ENCODE assay signal across 12 mouse cellular contexts in the genomic region with DNA sequence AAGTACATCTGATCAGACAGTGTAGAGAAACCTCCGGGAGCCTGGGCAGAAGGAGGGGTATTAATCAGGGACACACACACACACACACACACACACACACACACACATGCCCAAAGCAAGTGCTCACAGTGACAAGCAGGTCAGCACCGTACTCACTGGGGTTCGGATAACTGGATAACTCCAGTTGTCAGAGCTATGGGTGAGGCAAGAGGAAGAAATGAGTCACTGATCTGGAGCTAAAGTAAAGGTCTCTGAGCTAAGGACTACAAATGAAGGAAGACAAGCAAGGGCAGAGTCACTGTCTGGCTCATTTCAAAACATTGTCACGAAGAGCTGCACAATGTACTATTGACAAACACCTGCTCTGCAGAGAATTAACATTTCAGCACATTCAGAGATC.
DNase-seq lines count a peak whose midpoint lies in the region; ATAC-seq and TF ChIP-seq lines count a peak whose summit lies in the region.
"Had no signal": no experiment of that assay in that cellular context is flagged by ENCODE, and none has a peak within 500 bp of the region (broad histone marks: within the 10 kb centered on the region; RNA-seq: fewer than 3 reads in every experiment).

No protein-coding gene starts in this region.

- H3K36me3 ChIP-seq in lung, postnatal 0 days (ENCODE audit: insufficient read depth, low read length): no peaks in the 10 kb centered on the region
- H3K36me3 ChIP-seq in heart, embryonic 14.5 days (ENCODE audit: control insufficient read depth, insufficient read depth, low read length): no peaks in the 10 kb centered on the region
- no peaks in the 10 kb centered on the region for H3K36me3 ChIP-seq in myocyte (ENCODE audit: control insufficient read depth, insufficient read depth)
- H3K36me3 ChIP-seq: liver, embryonic 13.5 days had no signal

- TF ChIP-seq CTCF in lung, postnatal 0 days (IDR thresholded peaks at IDR 0.05): no peak
- TF ChIP-seq CTCF in gastrocnemius, adult 2 months (IDR thresholded peaks at IDR 0.05): no peak

- no peak overlapping the region for H3K4me3 ChIP-seq in lung, postnatal 0 days (ENCODE audit: low read depth, low read length)
- H3K4me3 ChIP-seq in heart, embryonic 14.5 days (ENCODE audit: control insufficient read depth in 1 of 2, insufficient read depth in 1 of 2, low read depth in 1 of 2, low read length in 2 of 2): no peak overlapping the region
- H3K4me3 ChIP-seq in myocyte: no peak overlapping the region
- no peak overlapping the region for H3K4me3 ChIP-seq in gastrocnemius, adult 2 months
- H3K4me3 ChIP-seq: forebrain, embryonic 13.5 days; liver, embryonic 13.5 days had no signal

- no peaks in the 10 kb centered on the region for H3K79me2 ChIP-seq in myocyte (ENCODE audit: control insufficient read depth, insufficient read depth)

- H3K4me1 ChIP-seq in lung, postnatal 0 days (ENCODE audit: insufficient read depth, low read depth, low read length): no peaks in the 10 kb centered on the region
- no peaks in the 10 kb centered on the region for H3K4me1 ChIP-seq in heart, embryonic 14.5 days (ENCODE audit: control insufficient read depth in 2 of 2, insufficient read depth in 2 of 2, low read length in 2 of 2)
- H3K4me1 ChIP-seq: forebrain, embryonic 13.5 days; liver, embryonic 13.5 days had no signal

- no peaks in the 10 kb centered on the region for H3K9me3 ChIP-seq in lung, postnatal 0 days (ENCODE audit: low read length)
- H3K9me3 ChIP-seq in heart, embryonic 14.5 days (ENCODE audit: control insufficient read depth, low read length): no peaks in the 10 kb centered on the region
- H3K9me3 ChIP-seq: forebrain, embryonic 13.5 days; liver, embryonic 13.5 days had no signal

- 58% methylated on average over 4 of the region's 4 CpGs for WGBS in lung, postnatal 0 days
- WGBS in heart, embryonic 14.5 days: 31% methylated on average over 4 of the region's 4 CpGs

- TF ChIP-seq POLR2A in myocyte (IDR thresholded peaks at IDR 0.05; ENCODE audit: insufficient read length, low read depth): peak; percentile 16

- peak; percentile 44 for ATAC-seq in lung, postnatal 0 days
- peak; percentile 78 for ATAC-seq in heart, embryonic 14.5 days (ENCODE audit: insufficient number of reproducible peaks, insufficient read depth, low FRiP score, low read depth)
- no peak for ATAC-seq in erythroid progenitor cell, adult 5-6 weeks (replicated peaks; ENCODE audit: low FRiP score, poor library complexity, severe bottlenecking)
- ATAC-seq: forebrain, embryonic 13.5 days had no signal

- intact Hi-C loops in gastrocnemius, adult 2 months (cut with DNase I): no loop called here

- H3K27ac ChIP-seq in lung, postnatal 0 days (ENCODE audit: low read length): no peak overlapping the region
- no peak overlapping the region for H3K27ac ChIP-seq in heart, embryonic 14.5 days (replicated peaks in 1 of 2; ENCODE audit: control insufficient read depth in 1 of 2, insufficient read depth in 1 of 2, low read depth in 2 of 2, low read length in 2 of 2)
- H3K27ac ChIP-seq in gastrocnemius, adult 2 months: no peak overlapping the region
- H3K27ac ChIP-seq: forebrain, embryonic 13.5 days; liver, embryonic 13.5 days had no signal

- TF ChIP-seq EP300 in lung, postnatal 0 days (IDR thresholded peaks at IDR 0.05): no peak

- H3K4me2 ChIP-seq in lung, postnatal 0 days (replicated peaks; ENCODE audit: low read depth, low read length): no peak overlapping the region
- H3K4me2 ChIP-seq in heart, embryonic 14.5 days (ENCODE audit: low read length): no peak overlapping the region
- H3K4me2 ChIP-seq in myocyte (ENCODE audit: low read depth): peak overlapping the region; percentile 33
- H3K4me2 ChIP-seq: forebrain, embryonic 13.5 days; liver, embryonic 13.5 days had no signal

- no peaks in the 10 kb centered on the region for H3K27me3 ChIP-seq in lung, postnatal 0 days (replicated peaks; ENCODE audit: insufficient read depth, low read length)
- no peaks in the 10 kb centered on the region for H3K27me3 ChIP-seq in heart, embryonic 14.5 days (ENCODE audit: control insufficient read depth, insufficient read depth, low read length)
- no peaks in the 10 kb centered on the region for H3K27me3 ChIP-seq in myocyte (ENCODE audit: control insufficient read depth, insufficient read depth, insufficient read length)
- H3K27me3 ChIP-seq: forebrain, embryonic 13.5 days; liver, embryonic 13.5 days had no signal

- H3ac ChIP-seq in myocyte (ENCODE audit: control insufficient read depth, insufficient read length): no peak overlapping the region

- H3K9ac ChIP-seq in lung, postnatal 0 days (replicated peaks; ENCODE audit: low read depth): no peak overlapping the region
- H3K9ac ChIP-seq in heart, embryonic 14.5 days (ENCODE audit: low read length): no peak overlapping the region
- H3K9ac ChIP-seq: forebrain, embryonic 13.5 days; liver, embryonic 13.5 days had no signal

- peak; percentile 56 for DNase-seq in lung, postnatal 0 days (ENCODE audit: low spot score)
- DNase-seq in lung, postnatal 14 days: no peak
- peak; percentile 92 for DNase-seq in Muller cell, postnatal 12 days (ENCODE audit: inconsistent ontology term)
- no peak for DNase-seq in gastrocnemius, adult 2 months
- DNase-seq in c-Kit-positive CD71-positive TER-119-positive erythroid progenitor cells, embryonic 14.5 days (ENCODE audit: low spot score): no peak
- DNase-seq: cerebellum, adult 2 months; liver, embryonic 13.5 days; right cerebral cortex, postnatal 25 days had no signal

TF ChIP-seq in myocyte, 11 proteins besides CTCF, POLR2A, EP300 and RAD21:
- TF ChIP-seq MYOG (IDR thresholded peaks at IDR 0.05; ENCODE audit: control insufficient read depth in 1 of 3, insufficient read depth in 1 of 3, insufficient read length in 2 of 3, low read depth in 2 of 3): peak in 1 of 3 experiments; percentile 37
- TF ChIP-seq TCF12 (IDR thresholded peaks at IDR 0.05; ENCODE audit: insufficient read depth, poor library complexity, severe bottlenecking): no peak
- peak in 1 of 3 experiments; percentile 20 for TF ChIP-seq MYOD1 (IDR thresholded peaks at IDR 0.05; ENCODE audit: control insufficient read depth in 1 of 3, insufficient read length in 2 of 3, low read depth in 2 of 3)
- TF ChIP-seq CEBPB (IDR thresholded peaks at IDR 0.05; ENCODE audit: insufficient read depth, poor library complexity, severe bottlenecking): peak; percentile 81
TF ChIP-seq in myocyte: peak in this region for 3.

Comparison
In these comparisons a context has a peak if more than half of its experiments do, and no peak if none do; other contexts are left out.
1. DNase-seq: peak in lung, postnatal 0 days (single experiment) and Muller cell, postnatal 12 days (single experiment); none in lung, postnatal 14 days (single experiment), gastrocnemius, adult 2 months (single experiment) and c-Kit-positive CD71-positive TER-119-positive erythroid progenitor cells, embryonic 14.5 days (single experiment).